Mouse (Mus musculus) heart, embryonic 16.5 days (tissue): ENCODE results near the gene Slc6a19. TPM values are rescaled to one million over a fixed set of nuclear protein-coding genes. Genes with fewer than 3 reads are reported as not detected.

ENCODE experiments used
- ATAC-seq: fragments of 200-750 bp; cut with Nextera tagmentation; replicated peaks from 2 replicates; pipeline ENCODE4 v1.8.0; 2017; ENCODE audit warnings: moderate number of reproducible peaks; ENCODE audit not compliant: insufficient read depth, low FRiP score; ENCODE audit errors: extremely low read depth
- H3K27ac ChIP-seq: fragments of 300-500 bp; sonication (generic); 2 replicates; pipeline ENCODE4 v1.5.1; 2014; ENCODE audit warnings: mild to moderate bottlenecking, low read length, control low read depth, moderate library complexity
- H3K27me3 ChIP-seq: fragments of 300-500 bp; sonication (generic); 2 replicates; pipeline ENCODE4 v1.6.1; 2014; ENCODE audit warnings: low read length, mixed read lengths; ENCODE audit not compliant: control insufficient read depth, insufficient read depth
- H3K36me3 ChIP-seq: fragments of 300-500 bp; sonication (generic); 2 replicates; pipeline ENCODE4 v1.6.1; 2014; ENCODE audit not compliant: control insufficient read depth, insufficient read depth
- H3K4me1 ChIP-seq: fragments of 300-500 bp; sonication (generic); 2 replicates; pipeline ENCODE4 v1.6.1; 2014; ENCODE audit warnings: low read length, mixed read lengths; ENCODE audit not compliant: control insufficient read depth, insufficient read depth
- H3K4me2 ChIP-seq: fragments of 300-500 bp; sonication (generic); 2 replicates; pipeline ENCODE4 v1.6.1; 2014; ENCODE audit warnings: low read depth, mild to moderate bottlenecking, control low read depth, low read length
- H3K4me3 ChIP-seq: fragments of 300-500 bp; sonication (generic); 2 replicates; pipeline ENCODE4 v1.5.1; 2014; ENCODE audit warnings: mild to moderate bottlenecking, control low read depth, low read length
- H3K9ac ChIP-seq: fragments of 300-500 bp; sonication (generic); 2 replicates; pipeline ENCODE4 v1.6.1; 2014; ENCODE audit warnings: low read length, control low read depth
- H3K9me3 ChIP-seq: fragments of 300-500 bp; sonication (generic); replicated peaks from 2 replicates; pipeline ENCODE4 v1.6.1; 2016; ENCODE audit warnings: low read length; ENCODE audit not compliant: control insufficient read depth
- WGBS: fragments of 180-500 bp; shearing (Covaris S2); extraction: QIAGEN DNeasy Blood & Tissue Kit; methylation state at CpG from one replicate; pipeline ENCODE4 v1.1.7; 2014; 5-methylcytosine and 5-hydroxymethylcytosine counted together
- polyA plus RNA-seq: library from polyadenylated mRNA; unstranded; fragments of >200 nt; fragmentation: Nextera tagmentation; extraction: Ambion mirVana; gene quantifications from 2 replicates; pipeline ENCODE4 v1.2.1, GENCODE M21; 2015

The Slc6a19 gene
- polyA plus RNA-seq, 1 experiment from 2014 or later = 0.50 TPM

DNA sequence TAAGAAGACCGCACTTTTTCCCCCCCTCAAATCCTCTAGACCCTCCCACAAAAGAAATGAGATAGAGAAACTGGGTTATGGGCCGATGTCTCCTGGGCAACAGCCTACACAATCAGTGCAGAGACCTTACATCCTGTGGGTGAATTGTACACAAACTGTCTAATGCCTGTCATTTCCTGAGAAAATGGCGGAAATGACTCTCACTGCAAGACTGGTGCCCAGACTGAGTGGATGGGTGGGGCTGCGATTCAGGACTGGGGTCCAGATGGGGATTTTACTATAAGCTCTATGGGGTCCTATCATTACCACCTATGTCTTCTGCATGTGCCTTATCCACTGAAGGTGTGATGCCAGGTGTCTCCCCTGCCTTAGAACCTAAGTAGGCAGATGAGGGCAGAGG lies 1.9 kb downstream of the Slc6a19 start:
- peak; percentile 66; the same call in 1 of the 2 replicates for ATAC-seq

DNA sequence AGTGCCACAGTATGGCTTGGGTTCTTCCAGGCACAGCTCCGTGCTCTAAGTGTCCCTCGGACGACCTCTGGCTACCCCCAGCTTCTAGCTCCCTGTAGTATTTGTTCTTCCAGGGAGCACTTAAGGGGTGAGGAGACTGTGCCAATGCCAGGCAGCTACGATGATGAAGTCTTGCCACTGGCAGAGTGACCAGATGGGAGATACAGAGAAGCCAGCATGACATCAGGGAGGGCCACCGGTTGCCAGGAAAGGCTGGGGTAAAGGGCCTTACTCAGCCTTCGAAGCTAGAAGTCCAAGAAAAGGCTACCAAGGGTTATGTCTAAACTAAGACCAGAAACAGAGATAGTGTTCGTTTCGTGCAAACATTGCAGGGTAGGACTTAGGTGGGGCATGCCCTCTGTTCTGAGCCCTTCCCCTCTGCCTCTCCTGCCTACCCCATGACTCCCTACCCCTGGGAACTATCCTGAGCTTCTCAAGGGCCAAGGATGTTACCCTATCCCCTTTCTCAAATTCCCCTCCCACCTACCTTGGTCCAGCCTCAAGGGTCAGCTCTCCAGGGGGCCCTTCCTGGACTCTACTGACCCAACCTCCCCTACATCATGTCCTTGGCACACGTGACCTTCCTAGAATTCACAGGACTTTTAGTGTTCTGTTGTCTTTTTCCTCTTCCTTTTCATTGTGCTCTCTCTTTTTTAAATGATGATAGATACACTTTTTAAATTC lies 3.3 kb downstream of the Slc6a19 start:
- no peaks in the 10 kb centered on the region for H3K4me1 ChIP-seq
- H3K9ac ChIP-seq = no peak overlapping the region
- H3K27me3 ChIP-seq = no peaks in the 10 kb centered on the region
- no peaks in the 10 kb centered on the region for H3K36me3 ChIP-seq
- no peak for ATAC-seq
- no peaks in the 10 kb centered on the region for H3K9me3 ChIP-seq
- H3K4me3 ChIP-seq = no peak overlapping the region
- no peak overlapping the region for H3K4me2 ChIP-seq
- WGBS = 73% methylated on average over 9 of the region's 9 CpGs
- H3K27ac ChIP-seq = no peak overlapping the region

More for the DNA sequence above, 1.9 kb downstream of the Slc6a19 start:
- WGBS = 63% methylated on average over 4 of the region's 4 CpGs
- peak overlapping the region; percentile 28; the same call in 1 of the 2 replicates for H3K27ac ChIP-seq
- no peak overlapping the region for H3K9ac ChIP-seq
- no peak overlapping the region for H3K4me3 ChIP-seq
- H3K4me1 ChIP-seq = no peaks in the 10 kb centered on the region
- H3K4me2 ChIP-seq = no peak overlapping the region
- H3K9me3 ChIP-seq = peaks cover 3% of the 10 kb centered on the region; the same call in 1 of the 2 replicates
- H3K27me3 ChIP-seq = no peaks in the 10 kb centered on the region
- H3K36me3 ChIP-seq = no peaks in the 10 kb centered on the region

DNA sequence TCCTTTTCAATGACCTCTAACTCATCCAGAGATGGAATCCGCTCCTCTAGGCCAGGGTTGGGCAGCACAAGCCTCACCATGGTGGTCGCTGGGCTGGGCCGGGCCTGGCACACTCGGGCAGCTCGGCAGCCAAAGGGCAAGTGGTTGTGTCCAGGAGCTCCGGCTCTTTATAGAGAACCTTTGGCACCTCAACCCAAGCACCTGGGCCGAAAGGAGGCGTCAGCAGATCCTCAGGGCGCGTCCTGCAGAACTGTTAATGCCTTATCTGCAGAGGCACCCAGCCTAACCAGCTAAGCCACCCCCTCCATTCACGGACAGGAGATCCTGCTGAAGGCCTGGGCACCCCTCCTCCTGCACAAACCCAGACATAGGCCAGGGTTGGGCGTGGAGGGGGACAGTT lies 4.1 kb downstream of the Slc6a19 start:
- H3K4me2 ChIP-seq = no peak overlapping the region
- no peaks in the 10 kb centered on the region for H3K27me3 ChIP-seq
- no peaks in the 10 kb centered on the region for H3K4me1 ChIP-seq
- ATAC-seq = no peak
- no peak overlapping the region for H3K4me3 ChIP-seq
- no peak overlapping the region for H3K9ac ChIP-seq
- no peaks in the 10 kb centered on the region for H3K36me3 ChIP-seq
- H3K9me3 ChIP-seq = no peaks in the 10 kb centered on the region
- 84% methylated on average over 12 of the region's 12 CpGs for WGBS
- H3K27ac ChIP-seq = no peak overlapping the region

DNA sequence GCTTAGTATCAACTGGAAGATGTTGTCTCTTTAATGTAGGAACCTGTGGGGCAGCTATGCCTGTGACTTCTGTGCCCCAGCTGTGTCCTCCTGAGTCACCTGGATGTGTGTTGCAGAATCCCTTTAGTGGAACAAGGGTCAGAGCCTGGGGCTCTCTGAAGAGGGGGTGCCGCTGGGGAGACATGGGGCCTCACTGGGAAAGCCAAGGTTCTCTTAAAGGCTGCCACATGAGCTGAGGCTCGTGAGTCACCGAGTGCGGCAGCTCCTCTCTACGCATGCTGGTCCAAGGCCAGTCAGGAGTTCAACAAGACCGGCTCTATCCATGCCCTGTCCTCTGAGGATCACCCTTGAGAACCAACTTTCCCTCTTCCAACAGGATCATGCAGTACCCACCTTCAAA lies 5.0 kb downstream of the Slc6a19 start:
- WGBS = 87% methylated on average over 6 of the region's 6 CpGs
- no peak for ATAC-seq
- H3K36me3 ChIP-seq = no peaks in the 10 kb centered on the region
- no peak overlapping the region for H3K27ac ChIP-seq
- H3K4me1 ChIP-seq = no peaks in the 10 kb centered on the region
- no peak overlapping the region for H3K4me2 ChIP-seq
- H3K27me3 ChIP-seq = no peaks in the 10 kb centered on the region
- H3K4me3 ChIP-seq = no peak overlapping the region
- H3K9me3 ChIP-seq = no peaks in the 10 kb centered on the region
- H3K9ac ChIP-seq = no peak overlapping the region

GRCm38 (mm10) chr13:73696529-73696928 lies 8.1 kb downstream of the Slc6a19 start:
- no peaks in the 10 kb centered on the region for H3K4me1 ChIP-seq
- H3K36me3 ChIP-seq = no peaks in the 10 kb centered on the region
- ATAC-seq = no peak
- no peak overlapping the region for H3K4me2 ChIP-seq
- no peak overlapping the region for H3K27ac ChIP-seq
- no peak overlapping the region for H3K9ac ChIP-seq
- H3K27me3 ChIP-seq = no peaks in the 10 kb centered on the region
- 42% methylated on average over 3 of the region's 3 CpGs for WGBS
- H3K9me3 ChIP-seq = no peaks in the 10 kb centered on the region
- no peak overlapping the region for H3K4me3 ChIP-seq

GRCm38 (mm10) chr13:73694972-73695371 lies 9.7 kb downstream of the Slc6a19 start:
- no peaks in the 10 kb centered on the region for H3K27me3 ChIP-seq
- H3K27ac ChIP-seq = no peak overlapping the region
- ATAC-seq = no peak
- H3K4me1 ChIP-seq = no peaks in the 10 kb centered on the region
- no peak overlapping the region for H3K4me3 ChIP-seq
- H3K9me3 ChIP-seq = no peaks in the 10 kb centered on the region
- no peak overlapping the region for H3K4me2 ChIP-seq
- 42% methylated on average over 1 of the region's 1 CpGs for WGBS
- H3K36me3 ChIP-seq = no peaks in the 10 kb centered on the region
- H3K9ac ChIP-seq = no peak overlapping the region

- no peaks in the 10 kb centered on the region for H3K4me1 ChIP-seq
- no peak overlapping the region for H3K4me2 ChIP-seq
- no peaks in the 10 kb centered on the region for H3K9me3 ChIP-seq
- ATAC-seq = no peak
- no peak overlapping the region for H3K9ac ChIP-seq
- no peak overlapping the region for H3K27ac ChIP-seq
- no peaks in the 10 kb centered on the region; the same call in 1 of the 2 replicates for H3K27me3 ChIP-seq
- no peak overlapping the region for H3K4me3 ChIP-seq
- 58% methylated on average over 2 of the region's 2 CpGs for WGBS
- no peaks in the 10 kb centered on the region for H3K36me3 ChIP-seq
Measured at GRCm38 (mm10) chr13:73693333-73693732, 11.3 kb downstream of the Slc6a19 start.

DNA sequence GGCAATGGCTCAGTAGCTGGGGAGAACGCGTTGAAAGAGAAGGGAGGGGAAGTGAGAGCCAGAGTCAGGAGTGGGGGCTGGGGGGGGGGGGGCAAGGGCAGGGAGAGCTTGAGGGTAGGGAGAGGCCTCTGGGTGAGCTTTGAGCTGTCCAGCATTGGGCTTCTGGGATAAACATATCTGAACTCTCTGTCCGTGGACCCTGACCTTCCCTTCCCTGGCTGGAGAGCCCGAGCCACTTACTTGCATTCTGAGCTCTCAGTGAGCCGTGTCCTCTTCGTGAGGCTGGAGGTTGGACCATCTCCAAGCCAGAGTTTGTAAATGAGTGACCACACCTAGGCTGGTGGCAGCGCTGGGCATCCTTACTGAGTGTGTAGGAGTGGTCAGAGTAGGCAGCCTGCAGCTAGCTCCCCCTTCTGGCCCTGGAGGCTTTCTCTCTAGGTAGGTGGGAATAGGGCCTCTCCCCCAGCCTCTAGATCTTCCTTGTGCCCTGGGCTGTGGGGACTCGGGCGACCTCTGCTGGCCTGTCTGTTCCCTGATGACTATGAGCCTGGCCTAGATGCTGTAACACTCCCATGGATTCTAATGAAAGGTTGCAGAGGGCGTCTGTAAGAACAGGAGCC lies 12.3 kb downstream of the Slc6a19 start:
- Histone ChIP-seq H3K27ac (no peak overlapping the region), H3K4me2 (no peak overlapping the region), H3K9ac (no peak overlapping the region), H3K36me3 (no peaks in the 10 kb centered on the region), H3K9me3 (no peaks in the 10 kb centered on the region), H3K4me3 (no peak overlapping the region), H3K4me1 (no peaks in the 10 kb centered on the region), H3K27me3 (no peaks in the 10 kb centered on the region; the same call in 1 of the 2 replicates)
- ATAC-seq = peak; percentile 79
- WGBS = 27% methylated on average over 10 of the region's 10 CpGs

DNA sequence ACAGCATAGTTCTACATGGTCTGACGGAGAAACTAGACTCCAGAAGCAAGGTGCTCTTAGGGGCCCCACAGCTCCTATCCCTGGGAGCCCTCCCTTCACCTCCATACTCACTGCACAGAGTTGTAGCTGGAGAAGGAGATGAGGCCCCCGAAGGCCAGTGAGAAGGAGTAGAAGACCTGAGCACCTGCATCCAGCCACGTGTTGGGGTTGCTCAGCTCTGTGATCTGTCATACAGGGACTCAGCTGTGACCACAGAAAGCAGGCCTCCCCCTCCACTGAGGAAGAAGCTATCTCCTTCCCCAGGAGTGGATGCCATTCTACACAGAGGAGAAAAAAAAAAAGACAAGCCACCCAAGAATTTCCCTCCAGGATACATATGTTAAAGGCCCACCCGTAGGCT lies 15.7 kb downstream of the Slc6a19 start:
- Histone ChIP-seq H3K9ac (no peak overlapping the region), H3K4me1 (no peaks in the 10 kb centered on the region), H3K36me3 (no peaks in the 10 kb centered on the region), H3K4me3 (no peak overlapping the region), H3K27me3 (no peaks in the 10 kb centered on the region; the same call in 1 of the 2 replicates), H3K27ac (no peak overlapping the region), H3K4me2 (no peak overlapping the region), H3K9me3 (no peaks in the 10 kb centered on the region)
- ATAC-seq = no peak
- 68% methylated on average over 4 of the region's 4 CpGs for WGBS
